Mouse (Mus musculus) liver, embryonic 11.5 days (tissue): ENCODE measurements around the gene Myom3. TPM values are rescaled to one million over a fixed set of nuclear protein-coding genes. Genes with fewer than 3 reads are reported as not detected.

Experiments used
- ATAC-seq: fragments of 200-750 bp; cut with Nextera tagmentation; replicated peaks from 2 replicates; pipeline ENCODE4 v1.8.0; 2017; ENCODE audit warnings: moderate number of reproducible peaks, mild to moderate bottlenecking, moderate TSS enrichment, moderate library complexity; ENCODE audit not compliant: low FRiP score
- DNase-seq: peaks from one replicate; pipeline ENCODE4 v3.0.0-alpha.2; 2017; ENCODE audit warnings: low spot score
- H3K27ac ChIP-seq: fragments of 300-500 bp; sonication (generic); 2 replicates; pipeline ENCODE4 v1.5.1; 2014; ENCODE audit warnings: mild to moderate bottlenecking, low read depth, low read length, control low read depth
- H3K27me3 ChIP-seq: fragments of 300-500 bp; sonication (generic); replicated peaks from 2 replicates; pipeline ENCODE4 v1.6.1; 2014; ENCODE audit warnings: low read length, mixed read lengths; ENCODE audit not compliant: control insufficient read depth, insufficient read depth
- H3K36me3 ChIP-seq: fragments of 300-500 bp; sonication (generic); 2 replicates; pipeline ENCODE4 v1.6.1; 2014; ENCODE audit warnings: mild to moderate bottlenecking, low read length, moderate library complexity, mixed read lengths; ENCODE audit not compliant: control insufficient read depth, insufficient read depth
- H3K4me1 ChIP-seq: fragments of 300-500 bp; sonication (generic); replicated peaks from 2 replicates; pipeline ENCODE4 v1.6.1; 2014; ENCODE audit warnings: low read length, mixed read lengths; ENCODE audit not compliant: control insufficient read depth, insufficient read depth
- H3K4me2 ChIP-seq: fragments of 300-500 bp; sonication (generic); 2 replicates; pipeline ENCODE4 v1.6.1; 2014; ENCODE audit warnings: mild to moderate bottlenecking, control low read depth, moderate library complexity
- H3K4me3 ChIP-seq: fragments of 300-500 bp; sonication (generic); 2 replicates; pipeline ENCODE4 v1.5.1; 2014; ENCODE audit warnings: low read depth, low read length, control low read depth
- H3K9ac ChIP-seq: fragments of 300-500 bp; sonication (generic); 2 replicates; pipeline ENCODE4 v1.6.1; 2014; ENCODE audit warnings: low read depth, low read length, control low read depth
- H3K9me3 ChIP-seq: fragments of 300-500 bp; sonication (generic); 2 replicates; pipeline ENCODE4 v1.6.1; 2016; ENCODE audit warnings: low read length, inconsistent platforms, mixed read lengths; ENCODE audit not compliant: control insufficient read depth
- WGBS: fragments of 180-500 bp; shearing (Covaris S2); extraction: QIAGEN DNeasy Blood & Tissue Kit; methylation state at CpG from one replicate; pipeline ENCODE4 v1.1.7; 2014; 5-methylcytosine and 5-hydroxymethylcytosine counted together
- polyA plus RNA-seq: library from polyadenylated mRNA; unstranded; fragments of >200 nt; fragmentation: Nextera tagmentation; extraction: Ambion mirVana; gene quantifications from 2 replicates; pipeline ENCODE4 v1.2.1, GENCODE M21; 2014

Gene Myom3
- polyA plus RNA-seq, 1 experiment from 2014 or later = 0.11 TPM

- Histone ChIP-seq H3K4me2 (no peak overlapping the region), H3K4me3 (no peak overlapping the region), H3K9me3 (peaks cover 6% of the 10 kb centered on the region; the same call in 1 of the 2 replicates), H3K4me1 (peaks cover 12% of the 10 kb centered on the region), H3K27ac (no peak overlapping the region), H3K9ac (no peak overlapping the region), H3K36me3 (no peaks in the 10 kb centered on the region; the same call in 1 of the 2 replicates), H3K27me3 (no peaks in the 10 kb centered on the region; the same call in 1 of the 2 replicates)
- WGBS = 79% methylated on average over 8 of the region's 8 CpGs
- ATAC-seq (no peak), DNase-seq (no peak)
Observed at GRCm38 (mm10) chr4:135730951-135731350, 28.6 kb upstream of the Myom3 start.

DNA sequence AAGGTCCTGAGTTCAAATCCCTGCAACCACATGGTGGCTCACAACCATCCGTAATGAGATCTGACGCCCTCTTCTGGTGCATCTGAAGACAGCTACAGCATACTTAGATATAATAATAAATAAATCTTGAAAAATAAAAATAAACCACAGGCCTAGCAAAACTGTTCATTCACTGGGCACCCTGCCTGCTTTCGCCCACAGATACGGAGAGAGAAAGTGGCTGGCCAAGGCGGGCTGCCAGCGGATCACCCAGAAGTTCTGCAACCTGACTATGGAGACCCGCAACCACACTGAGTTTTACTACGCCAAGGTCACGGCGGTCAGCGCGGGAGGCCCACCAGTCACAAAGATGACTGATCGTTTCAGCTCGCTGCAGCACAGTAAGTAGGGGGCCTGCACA lies 25.6 kb upstream of the Myom3 start:
- Histone ChIP-seq H3K4me2 (no peak overlapping the region), H3K4me1 (peaks cover 10% of the 10 kb centered on the region)
- 95% methylated on average over 14 of the region's 14 CpGs for WGBS

GRCm38 (mm10) chr4:135736903-135737302 lies 22.6 kb upstream of the Myom3 start:
- ATAC-seq = no peak
- WGBS = 69% methylated on average over 3 of the region's 3 CpGs
- H3K27ac ChIP-seq = no peak overlapping the region

More for the DNA sequence above, 25.6 kb upstream of the Myom3 start:
- Histone ChIP-seq H3K27me3 (peaks cover 4% of the 10 kb centered on the region; the same call in 1 of the 2 replicates), H3K9me3 (peaks cover 6% of the 10 kb centered on the region; the same call in 1 of the 2 replicates), H3K9ac (no peak overlapping the region), H3K27ac (no peak overlapping the region), H3K36me3 (no peaks in the 10 kb centered on the region; the same call in 1 of the 2 replicates), H3K4me3 (no peak overlapping the region)
- DNase-seq = no peak
- ATAC-seq = no peak

GRCm38 (mm10) chr4:135738237-135738636 lies 21.3 kb upstream of the Myom3 start:
- peaks cover 17% of the 10 kb centered on the region for H3K4me1 ChIP-seq
- no peak overlapping the region for H3K4me3 ChIP-seq
- peak overlapping the region; percentile 26; the same call in 1 of the 2 replicates for H3K4me2 ChIP-seq
- WGBS = 44% methylated on average over 5 of the region's 5 CpGs
- H3K27me3 ChIP-seq = 0 out of 2 replicates have a peak, but pooled peaks cover 4% of the 10 kb centered on the region
- H3K9ac ChIP-seq = no peak overlapping the region
- H3K9me3 ChIP-seq = peaks cover 6% of the 10 kb centered on the region; the same call in 1 of the 2 replicates
- no peak for ATAC-seq
- H3K27ac ChIP-seq = no peak overlapping the region
- no peak for DNase-seq
- H3K36me3 ChIP-seq = no peaks in the 10 kb centered on the region; the same call in 1 of the 2 replicates

More at GRCm38 (mm10) chr4:135736903-135737302, 22.6 kb upstream of the Myom3 start:
- Histone ChIP-seq H3K4me2 (no peak overlapping the region), H3K4me1 (peaks cover 17% of the 10 kb centered on the region), H3K4me3 (no peak overlapping the region), H3K9ac (no peak overlapping the region), H3K9me3 (peaks cover 6% of the 10 kb centered on the region; the same call in 1 of the 2 replicates), H3K36me3 (no peaks in the 10 kb centered on the region; the same call in 1 of the 2 replicates), H3K27me3 (0 out of 2 replicates have a peak, but pooled peaks cover 4% of the 10 kb centered on the region)
- DNase-seq = no peak

DNA sequence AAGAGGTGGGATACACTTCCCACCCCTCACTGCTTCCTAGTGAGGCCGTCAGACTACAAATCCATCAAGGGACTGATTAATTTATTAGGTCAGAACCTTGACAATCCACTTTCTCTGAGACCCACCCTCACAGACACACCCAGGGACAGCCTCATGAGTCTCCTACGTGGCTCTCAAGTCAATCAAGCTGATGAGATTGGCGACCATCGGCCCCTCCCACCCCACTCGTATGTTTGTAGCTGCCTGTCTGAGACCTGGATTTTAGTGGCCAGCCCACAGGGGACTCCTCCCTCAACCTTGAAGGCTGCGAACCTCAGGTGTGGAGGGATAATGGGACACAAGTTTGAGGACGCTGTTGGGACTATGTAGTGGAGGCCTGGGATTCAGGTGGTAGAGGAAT lies 20.4 kb upstream of the Myom3 start:
- Histone ChIP-seq H3K27ac (peak overlapping the region; percentile 54; the same call in 1 of the 2 replicates), H3K27me3 (0 out of 2 replicates have a peak, but pooled peaks cover 4% of the 10 kb centered on the region), H3K9ac (no peak overlapping the region), H3K9me3 (peaks cover 5% of the 10 kb centered on the region; the same call in 1 of the 2 replicates), H3K4me2 (peak overlapping the region; percentile 26; the same call in 1 of the 2 replicates), H3K4me1 (peaks cover 17% of the 10 kb centered on the region), H3K4me3 (no peak overlapping the region), H3K36me3 (no peaks in the 10 kb centered on the region; the same call in 1 of the 2 replicates)
- peak; percentile 60; the same call in 1 of the 2 replicates for ATAC-seq
- DNase-seq = no peak
- 56% methylated on average over 7 of the region's 7 CpGs for WGBS

GRCm38 (mm10) chr4:135739672-135740071 lies 19.8 kb upstream of the Myom3 start:
- H3K36me3 ChIP-seq = no peaks in the 10 kb centered on the region
- DNase-seq (no peak), ATAC-seq (peak; percentile 87)
- WGBS = 83% methylated on average over 14 of the region's 14 CpGs
- no peak overlapping the region for H3K9ac ChIP-seq
- no peaks in the 10 kb centered on the region; the same call in 1 of the 2 replicates for H3K9me3 ChIP-seq
- no peak overlapping the region for H3K4me3 ChIP-seq
- peaks cover 17% of the 10 kb centered on the region for H3K4me1 ChIP-seq
- H3K27me3 ChIP-seq = 0 out of 2 replicates have a peak, but pooled peaks cover 4% of the 10 kb centered on the region
- peak overlapping the region; percentile 16; the same call in 1 of the 2 replicates for H3K27ac ChIP-seq
- H3K4me2 ChIP-seq = no peak overlapping the region

GRCm38 (mm10) chr4:135743520-135743919 lies 16.0 kb upstream of the Myom3 start:
- H3K4me3 ChIP-seq = no peak overlapping the region
- peaks cover 14% of the 10 kb centered on the region for H3K4me1 ChIP-seq
- no peaks in the 10 kb centered on the region for H3K36me3 ChIP-seq
- ATAC-seq = no peak
- no peak overlapping the region for H3K27ac ChIP-seq
- WGBS = 45% methylated on average over 6 of the region's 6 CpGs
- no peak for DNase-seq
- H3K9me3 ChIP-seq = no peaks in the 10 kb centered on the region
- no peak overlapping the region for H3K4me2 ChIP-seq
- H3K9ac ChIP-seq = no peak overlapping the region
- no peaks in the 10 kb centered on the region for H3K27me3 ChIP-seq

DNA sequence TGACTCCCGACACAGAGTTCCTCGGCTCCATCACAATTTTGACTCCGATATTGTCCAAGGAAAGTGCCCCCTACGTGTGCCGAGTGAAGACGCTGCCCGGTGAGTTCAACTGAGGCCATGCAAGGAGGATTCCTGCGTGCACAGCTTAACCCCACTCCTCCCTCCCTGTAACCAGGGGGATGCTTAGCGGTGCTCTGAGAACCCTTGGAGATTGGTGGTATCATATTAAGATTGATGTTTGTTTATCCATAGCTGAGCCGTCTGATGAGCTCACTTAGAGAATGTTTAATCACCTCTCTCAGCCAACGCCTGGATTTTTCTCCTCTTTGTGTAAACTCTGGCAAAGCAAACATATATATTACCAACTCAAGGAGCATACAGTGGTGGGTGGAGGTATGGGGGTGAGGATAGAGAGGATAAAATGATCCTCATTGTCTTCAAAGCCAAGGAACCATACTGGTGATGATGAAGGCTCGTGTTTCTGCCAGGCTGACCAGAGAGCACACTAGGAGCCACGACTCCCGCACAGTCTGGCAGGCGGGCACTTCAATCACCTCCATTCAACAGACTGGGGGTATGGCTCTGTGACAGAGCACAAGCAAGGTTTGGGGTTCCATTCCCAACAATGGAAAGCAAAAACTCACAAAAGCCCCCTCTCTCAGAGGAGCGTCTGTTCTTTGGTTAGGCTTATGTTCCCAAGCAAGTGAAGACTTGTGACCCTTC lies 14.6 kb upstream of the Myom3 start:
- Histone ChIP-seq H3K9ac (no peak overlapping the region), H3K27ac (no peak overlapping the region), H3K4me1 (0 out of 2 replicates have a peak, but pooled peaks cover 3% of the 10 kb centered on the region), H3K4me2 (no peak overlapping the region), H3K4me3 (no peak overlapping the region), H3K36me3 (no peaks in the 10 kb centered on the region), H3K27me3 (no peaks in the 10 kb centered on the region), H3K9me3 (no peaks in the 10 kb centered on the region)
- no peak for DNase-seq
- WGBS = 60% methylated on average over 16 of the region's 16 CpGs
- ATAC-seq = no peak
